Mouse (Mus musculus) G1E (cell line): ENCODE data around the gene 0610009B22Rik. TPM values are rescaled to one million over a fixed set of nuclear protein-coding genes. Genes with fewer than 3 reads are reported as not detected.

Experiments
- ATAC-seq: 2 replicates; pipeline ENCODE4 v1.8.0; 2016; ENCODE audit warnings: mild to moderate bottlenecking; ENCODE audit not compliant: insufficient number of reproducible peaks, poor library complexity, low FRiP score, severe bottlenecking; ENCODE audit errors: extremely low read depth
- DNase-seq: peaks from one replicate; pipeline ENCODE4 v3.0.0; 2012; ENCODE audit warnings: low spot score
- H3K27me3 ChIP-seq: 2 replicates; pipeline ENCODE4 v1.6.1; 2012; ENCODE audit warnings: mild to moderate bottlenecking, low read length, inconsistent platforms; ENCODE audit not compliant: insufficient read depth
- H3K36me3 ChIP-seq: replicated peaks from 2 replicates; pipeline ENCODE3; 2012; ENCODE audit warnings: mild to moderate bottlenecking, inconsistent platforms
- H3K4me1 ChIP-seq: 2 replicates; pipeline ENCODE4 v1.6.1; 2012; ENCODE audit warnings: low read depth, low read length, inconsistent platforms, mixed read lengths; ENCODE audit not compliant: insufficient read depth
- H3K4me3 ChIP-seq: 2 replicates; pipeline ENCODE4 v1.5.1; 2012; ENCODE audit warnings: low read depth, mild to moderate bottlenecking, inconsistent platforms, low read length, moderate library complexity, mixed read lengths
- H3K9me3 ChIP-seq: replicated peaks from 2 replicates; pipeline ENCODE4 v1.6.1; 2012; ENCODE audit warnings: inconsistent platforms
- CTCF ChIP-seq: IDR thresholded peaks from 2 replicates; pipeline ENCODE4 v1.5.1; 2012; ENCODE audit warnings: low read depth, low read length, inconsistent platforms, mixed read lengths
- GATA1 ChIP-seq: IDR thresholded peaks from 2 replicates; pipeline ENCODE4 v1.6.1; 2012; ENCODE audit warnings: borderline replicate concordance, low read length, inconsistent platforms, mixed read lengths
- GATA2 ChIP-seq: IDR thresholded peaks from 2 replicates; pipeline ENCODE4 v1.6.1; 2012; ENCODE audit warnings: low read depth, low read length, inconsistent platforms, borderline replicate concordance
- POLR2AphosphoS5 ChIP-seq: IDR thresholded peaks from 2 replicates; pipeline ENCODE4 v1.6.1; 2012; ENCODE audit warnings: low read depth, low read length, inconsistent platforms; ENCODE audit not compliant: insufficient replicate concordance
- TAL1 ChIP-seq: conservative IDR thresholded peaks from 2 replicates; pipeline ENCODE4 v1.6.1; 2012; ENCODE audit warnings: low read depth, low read length, inconsistent platforms, mixed read lengths
- polyA plus RNA-seq: library from polyadenylated mRNA; stranded (reverse); fragments of >175 nt; gene quantifications from 2 replicates; pipeline ENCODE4 v1.2.3, GENCODE M21; 2012
- total RNA-seq, 2 experiments: library from RNA; stranded (forward) in 1 of 2; stranded (reverse) in 1 of 2; fragments of 200-1000 nt in 1 of 2; fragments of >200 nt in 1 of 2; fragmentation: Nextera tagmentation in 1 of 2; gene quantifications; 2 replicates each; pipeline ENCODE4 v1.2.3; 2014 to 2017

The 0610009B22Rik gene
- total and polyA plus RNA-seq, 3 experiments = 2.8 to 39.6 (median 19.5) TPM

DNA sequence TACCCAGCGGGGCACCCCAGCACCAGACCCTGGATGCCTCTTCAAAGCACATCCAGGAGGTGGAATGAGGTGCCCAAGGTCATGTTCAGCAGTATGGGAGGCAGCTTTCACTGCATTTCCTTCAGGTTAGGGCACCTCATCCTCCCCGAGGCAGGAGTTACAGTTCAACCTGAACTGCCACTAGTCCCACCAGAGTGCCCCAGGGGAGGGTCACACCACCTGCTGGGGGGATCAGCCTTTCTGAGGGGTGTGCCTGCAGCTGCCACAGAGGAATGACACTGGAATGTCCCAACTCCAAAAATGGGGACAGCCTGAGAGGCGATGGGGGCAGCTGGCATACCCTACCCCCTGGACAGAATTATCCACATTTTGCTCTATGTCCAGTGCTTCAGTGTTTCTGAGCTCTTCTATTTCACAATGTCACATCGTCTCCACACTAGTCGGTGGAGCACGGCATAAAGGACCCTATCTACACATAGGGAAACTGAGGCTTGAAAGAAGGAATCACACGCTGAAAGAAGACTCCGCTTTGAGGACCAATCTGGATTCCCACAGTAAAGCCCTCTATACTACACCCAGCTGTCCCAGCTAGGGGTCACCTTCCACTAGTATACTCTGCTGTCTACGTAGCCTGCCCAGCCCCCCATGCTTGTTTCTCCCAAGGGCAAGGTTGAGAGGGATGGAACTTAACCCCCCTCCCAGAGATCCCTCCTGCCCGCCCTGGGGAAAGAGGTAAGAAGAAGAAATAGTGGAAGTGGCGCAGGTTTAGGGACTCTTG, 39.4 kb downstream of the 0610009B22Rik start:
- Histone ChIP-seq H3K9me3 (peaks cover 9% of the 10 kb centered on the region), H3K4me1 (peaks cover 16% of the 10 kb centered on the region), H3K36me3 (no peaks in the 10 kb centered on the region), H3K27me3 (peaks cover 81% of the 10 kb centered on the region), H3K4me3 (no peak overlapping the region)
- DNase-seq = no peak
- ATAC-seq = no peak
- no peak for TF ChIP-seq TAL1
- TF ChIP-seq GATA2 = no peak

DNA sequence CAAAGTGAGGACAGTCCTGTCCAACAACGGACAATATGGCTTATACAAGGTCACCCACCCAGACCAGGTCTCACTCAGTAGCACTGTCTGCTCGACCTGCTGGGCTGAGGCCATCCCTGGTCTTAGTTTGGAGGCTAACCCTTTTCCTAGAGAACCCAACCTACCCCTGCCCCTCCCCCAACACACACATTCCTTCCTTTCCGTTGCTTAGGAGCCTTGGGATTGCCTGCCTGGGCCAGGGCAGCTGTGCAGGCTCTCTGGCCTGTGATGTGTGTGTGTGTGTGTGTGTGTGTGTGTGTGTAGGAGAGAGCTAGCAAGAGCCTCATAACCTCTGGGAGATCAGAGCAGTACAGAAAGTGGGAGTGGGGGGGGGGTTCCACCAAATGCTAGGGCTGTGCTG, 40.1 kb downstream of the 0610009B22Rik start:
- Histone ChIP-seq H3K4me1 (peaks cover 23% of the 10 kb centered on the region), H3K36me3 (no peaks in the 10 kb centered on the region), H3K4me3 (no peak overlapping the region), H3K27me3 (peaks cover 82% of the 10 kb centered on the region), H3K9me3 (peaks cover 9% of the 10 kb centered on the region)
- TF ChIP-seq CTCF (no peak), GATA1 (no peak), GATA2 (no peak), TAL1 (no peak), POLR2AphosphoS5 (no peak)
- ATAC-seq (no peak), DNase-seq (no peak)

DNA sequence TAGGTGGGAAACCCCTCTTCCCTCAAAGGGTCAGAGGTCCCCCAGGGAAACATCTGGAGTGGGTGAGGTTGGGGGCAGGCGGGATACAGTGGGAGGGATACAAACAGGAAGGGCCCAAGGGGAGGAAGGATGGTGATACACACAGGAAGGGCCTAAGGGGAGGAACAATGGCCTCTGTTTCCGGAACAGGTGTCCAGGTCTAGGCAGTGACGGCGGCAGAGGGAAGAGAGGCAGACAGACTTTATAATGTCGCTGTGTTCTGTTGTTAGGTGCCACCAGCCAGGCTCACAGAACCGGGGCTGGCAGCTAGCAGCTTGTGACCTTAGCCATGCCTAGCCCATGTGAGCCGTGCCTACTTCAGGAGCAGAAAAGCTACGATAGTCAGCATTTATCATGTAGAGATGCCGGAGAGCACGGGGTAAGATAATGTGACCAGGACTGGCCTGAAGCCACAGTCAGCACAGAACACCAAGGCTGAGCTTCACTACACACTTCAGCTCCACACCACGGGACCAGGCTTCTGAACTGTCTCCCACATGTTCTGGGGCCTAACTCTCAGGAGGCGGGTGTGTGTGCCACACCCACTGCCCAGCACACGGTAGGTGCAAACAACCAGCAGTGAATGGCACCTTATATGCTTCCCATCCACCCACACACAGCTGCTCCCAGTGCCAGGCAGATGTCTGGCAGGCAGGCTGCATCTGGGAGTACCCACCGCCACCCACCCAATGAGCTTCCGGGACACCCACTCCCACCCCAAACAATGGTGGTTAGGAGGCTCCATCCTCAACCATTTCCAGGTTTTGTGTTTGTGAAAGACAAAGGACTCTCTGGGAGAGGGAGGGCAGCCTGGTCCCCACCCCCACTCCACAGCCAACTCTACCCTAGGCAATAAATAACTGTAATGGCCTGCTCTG, 41.7 kb downstream of the 0610009B22Rik start:
- Histone ChIP-seq H3K4me3 (no peak overlapping the region), H3K4me1 (peaks cover 30% of the 10 kb centered on the region), H3K9me3 (peaks cover 9% of the 10 kb centered on the region), H3K27me3 (peaks cover 84% of the 10 kb centered on the region), H3K36me3 (no peaks in the 10 kb centered on the region)
- TF ChIP-seq GATA2 (no peak), POLR2AphosphoS5 (no peak)
- no peak for ATAC-seq
- DNase-seq = no peak

DNA sequence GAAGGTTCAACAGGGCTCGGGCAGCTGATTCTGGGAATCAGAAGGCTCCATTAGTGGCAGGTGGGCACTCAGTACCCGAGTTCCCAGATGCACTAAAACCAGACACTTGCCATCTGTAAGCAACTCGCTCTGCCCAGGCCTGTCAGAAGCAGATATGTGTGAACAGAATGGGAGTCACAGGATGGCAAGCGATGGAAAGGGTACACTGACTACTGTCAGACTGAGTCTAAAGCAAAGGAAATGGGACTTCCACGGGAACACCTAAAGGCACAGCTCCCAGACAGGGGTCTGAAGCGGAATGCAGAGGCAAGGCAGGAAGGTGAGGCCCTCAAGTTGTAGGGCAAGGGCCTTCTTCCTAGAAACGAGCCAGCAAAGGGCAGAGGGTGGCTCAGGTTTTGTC, 42.4 kb downstream of the 0610009B22Rik start:
- TF ChIP-seq POLR2AphosphoS5 (no peak), TAL1 (no peak), GATA2 (no peak)
- no peak for ATAC-seq
- no peak for DNase-seq
- H3K36me3 ChIP-seq = no peaks in the 10 kb centered on the region
- peaks cover 30% of the 10 kb centered on the region for H3K4me1 ChIP-seq
- peaks cover 88% of the 10 kb centered on the region for H3K27me3 ChIP-seq
- no peak overlapping the region for H3K4me3 ChIP-seq
- H3K9me3 ChIP-seq = peaks cover 9% of the 10 kb centered on the region

DNA sequence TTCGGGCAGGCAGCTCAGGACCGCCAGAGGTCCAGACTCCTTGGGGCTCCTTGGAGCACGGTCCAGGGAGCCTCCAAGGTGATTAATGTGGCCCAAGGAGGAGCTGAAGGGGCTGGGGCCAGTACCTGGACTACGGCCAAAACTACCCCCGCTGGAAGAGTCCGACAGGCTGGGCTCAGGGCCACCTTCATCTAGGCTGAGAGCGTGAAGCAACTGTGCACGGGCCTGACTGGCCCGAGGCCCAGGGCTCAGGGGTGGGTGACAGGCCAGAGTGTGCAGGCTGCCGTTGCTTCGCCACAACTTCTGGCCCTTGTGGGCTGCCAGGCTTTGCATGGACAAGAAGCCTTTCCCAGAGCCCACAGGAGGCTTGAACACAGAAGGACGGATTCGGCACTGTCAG, 43.4 kb downstream of the 0610009B22Rik start:
- H3K4me1 ChIP-seq = peaks cover 24% of the 10 kb centered on the region
- H3K4me3 ChIP-seq = no peak overlapping the region
- TF ChIP-seq POLR2AphosphoS5 = no peak
- no peak for TF ChIP-seq GATA2
- no peak for TF ChIP-seq GATA1
- no peak for TF ChIP-seq TAL1
- no peak for TF ChIP-seq CTCF
- DNase-seq = no peak
- H3K36me3 ChIP-seq = no peaks in the 10 kb centered on the region
- peaks cover 85% of the 10 kb centered on the region for H3K27me3 ChIP-seq
- no peak for ATAC-seq
- peaks cover 3% of the 10 kb centered on the region; the same call in 1 of the 2 replicates for H3K9me3 ChIP-seq

DNA sequence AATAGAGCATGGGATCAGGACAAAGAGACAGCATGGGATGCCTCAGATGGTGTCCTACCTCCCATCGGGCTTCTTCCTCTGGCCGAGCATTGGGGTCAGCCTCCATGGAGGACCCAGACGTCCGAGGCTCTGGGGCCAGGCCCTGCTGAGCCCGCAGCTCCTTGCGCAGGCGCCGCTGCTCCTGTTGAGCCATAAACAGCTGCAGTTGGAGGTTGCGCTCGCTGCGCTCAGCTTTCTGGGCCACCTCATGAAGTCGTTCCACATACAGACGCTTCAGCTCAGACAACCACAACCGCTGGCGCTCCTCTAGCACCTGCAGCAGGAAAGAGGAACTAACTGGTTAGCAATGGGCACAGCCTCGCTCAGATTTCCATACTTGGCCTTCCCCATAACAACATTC, 44.5 kb downstream of the 0610009B22Rik start:
- Histone ChIP-seq H3K9me3 (no peaks in the 10 kb centered on the region), H3K4me3 (no peak overlapping the region), H3K4me1 (peaks cover 21% of the 10 kb centered on the region), H3K36me3 (no peaks in the 10 kb centered on the region), H3K27me3 (peaks cover 78% of the 10 kb centered on the region)
- TF ChIP-seq GATA2 = no peak
- TF ChIP-seq POLR2AphosphoS5 = no peak
- TF ChIP-seq CTCF = no peak
- TF ChIP-seq GATA1 = no peak
- TF ChIP-seq TAL1 = no peak
- no peak for DNase-seq
- ATAC-seq = no peak
